ENCODE assay signal across 8 mouse cellular contexts in genomic region chr2:4651500-4652285, GRCm38 (mm10). TPM values are rescaled to one million over a fixed set of nuclear protein-coding genes. Genes with fewer than 3 reads are reported as not detected.
A peak's percentile ranks its signal among the peaks of the same experiment; 100 is the strongest.
DNase-seq lines count a peak whose midpoint lies in the region; ATAC-seq lines count a peak whose summit lies in the region.

Prpf18 (minus strand) TSS chr2:4652113.

- H3K9me3 ChIP-seq in hindbrain, embryonic 13.5 days: no peaks in the 10 kb centered on the region

- peak within 1 kb of the TSS; percentile 96 for H3K4me3 ChIP-seq in hindbrain, embryonic 13.5 days

- peaks cover 20% of the 10 kb centered on the region for H3K4me1 ChIP-seq in hindbrain, embryonic 13.5 days (replicated peaks)

- DNase-seq in NIH3T3 (ENCODE audit: low read depth): peak; percentile 92
- peak; percentile 94 to 97 for DNase-seq in cerebellum, postnatal 10 days
- DNase-seq in frontal cortex, postnatal 14 days (ENCODE audit: low spot score in 2 of 2): peak; percentile 79 to 83
- DNase-seq in layer of hippocampus, postnatal 25 days (ENCODE audit: extremely low spot score in 1 of 2, low spot score in 1 of 2): peak; percentile 77 to 90
- DNase-seq in lung, postnatal 25 days (ENCODE audit: low spot score): peak; percentile 88
- peak; percentile 96 for DNase-seq in retina, embryonic 14.5 days (ENCODE audit: low spot score)
- peak; percentile 92 for DNase-seq in thymus, postnatal 4 days

- 2% methylated on average over 40 of the region's 40 CpGs for WGBS in hindbrain, embryonic 13.5 days

- peaks cover 9% of the 10 kb centered on the region for H3K36me3 ChIP-seq in hindbrain, embryonic 13.5 days

- no peaks in the 10 kb centered on the region for H3K27me3 ChIP-seq in hindbrain, embryonic 13.5 days

- peak; percentile 93 for ATAC-seq in hindbrain, embryonic 13.5 days (ENCODE audit: low FRiP score)

- H3K9ac ChIP-seq in hindbrain, embryonic 13.5 days: peak within 1 kb of the TSS; percentile 94

- peak within 1 kb of the TSS; percentile 84 for H3K27ac ChIP-seq in hindbrain, embryonic 13.5 days

- H3K4me2 ChIP-seq in hindbrain, embryonic 13.5 days: peak within 1 kb of the TSS; percentile 82

RNA-seq across cellular contexts. Expression of gene Prpf18, which starts in this region (rescaled TPM):
- 47.8 and 48.7 TPM in 2 replicates for polyA plus RNA-seq in hindbrain, embryonic 13.5 days (2015; fragmentation: Nextera tagmentation; extraction: Ambion mirVana)
- 10 to 100 TPM; 47.3 to 50.4 TPM for total RNA-seq in layer of hippocampus, postnatal 25 days (2021)

Comparison
In these comparisons a context has a peak if more than half of its experiments do, and no peak if none do; other contexts are left out.
1. Peak in every context shown above with its lines: DNase-seq, ATAC-seq, H3K4me3 ChIP-seq and H3K27ac ChIP-seq.